Mouse (Mus musculus): ENCODE measurements around the gene Mtg2. TPM values are rescaled to one million over a fixed set of nuclear protein-coding genes. Genes with fewer than 3 reads are reported as not detected.

Mtg2 gene
- total RNA-seq (2021), result 10 to 100 TPM; 10.4 to 12.1 TPM
- long read RNA-seq, experiment 1, partial matches to known transcripts, result 7 of 44 reads
- long read RNA-seq, experiment 1, other reads (novel, unspliced or antisense), result 34 of 44 reads
- long read RNA-seq, experiment 2, partial matches to known transcripts, result 2 of 31 reads
- long read RNA-seq, experiment 2, other reads (novel, unspliced or antisense), result 29 of 31 reads

GRCm38 (mm10) chr2:180070481-180071453 is at the start of gene Mtg2:
Gene Mtg2 (plus strand): TSS chr2:180070588.
- peak; percentile 94 for DNase-seq

GRCm38 (mm10) chr2:180020919-180021318 is 49.5 kb upstream of the Mtg2 start:
- DNase-seq, result no peak

GRCm38 (mm10) chr2:180022751-180023150 is 47.6 kb upstream of the Mtg2 start:
- no peak for DNase-seq

GRCm38 (mm10) chr2:180024401-180025098 is 45.8 kb upstream of the Mtg2 start, which contains the start of gene Lsm14b:
Gene Lsm14b (plus strand): TSS chr2:180024987.
- peak; percentile 98 for DNase-seq

- peak; percentile 59 for DNase-seq
These were observed 45.1 kb upstream of the Mtg2 start for GRCm38 (mm10) chr2:180025135-180025860.

GRCm38 (mm10) chr2:180025861-180026200 is 44.6 kb upstream of the Mtg2 start:
- DNase-seq, result no peak

GRCm38 (mm10) chr2:180027768-180028167 is 42.6 kb upstream of the Mtg2 start:
- no peak for DNase-seq

- DNase-seq, result no peak
These were observed 39.1 kb upstream of the Mtg2 start for GRCm38 (mm10) chr2:180031270-180031669.

- no peak for DNase-seq
These were observed 37.5 kb upstream of the Mtg2 start for GRCm38 (mm10) chr2:180032925-180033324.

GRCm38 (mm10) chr2:180033956-180034355 is 36.4 kb upstream of the Mtg2 start:
- DNase-seq, result no peak

GRCm38 (mm10) chr2:180034753-180035152 is 35.6 kb upstream of the Mtg2 start:
- DNase-seq, result no peak

- DNase-seq, result no peak
These were observed 30.0 kb upstream of the Mtg2 start for GRCm38 (mm10) chr2:180040406-180040805.

GRCm38 (mm10) chr2:180041577-180042255 is 28.7 kb upstream of the Mtg2 start:
- DNase-seq, result peak; percentile 55

- peak; percentile 92 for DNase-seq
These were observed 28.0 kb upstream of the Mtg2 start, which contains the start of the genes Psma7 and Ss18l1 for GRCm38 (mm10) chr2:180042256-180042857. Gene Psma7 (minus strand): TSS chr2:180042433. Gene Ss18l1 (plus strand): TSS chr2:180042509.

GRCm38 (mm10) chr2:180042858-180043515 is 27.4 kb upstream of the Mtg2 start:
- DNase-seq, result peak; percentile 70

GRCm38 (mm10) chr2:180045283-180045682 is 25.1 kb upstream of the Mtg2 start:
- DNase-seq, result peak; percentile 29

- no peak for DNase-seq
These were observed 22.8 kb upstream of the Mtg2 start for GRCm38 (mm10) chr2:180047580-180047979.

- no peak for DNase-seq
These were observed 22.3 kb upstream of the Mtg2 start for GRCm38 (mm10) chr2:180047980-180048635.

- peak; percentile 86 for DNase-seq
These were observed 19.4 kb upstream of the Mtg2 start for GRCm38 (mm10) chr2:180050986-180051385.

Measured in gastrocnemius, postnatal 10 days (tissue).